Mouse (Mus musculus) 3134 (cell line): ENCODE data around the gene Slc16a12.
"Not testable (repeated sequence)": the region's sequence is repeated elsewhere in the genome, so short reads cannot be mapped to it uniquely, and the experiment has no call there.

Experiments
- DNase-seq: peaks from one replicate; pipeline ENCODE4 v3.0.0-alpha.2; 2011; ENCODE audit warnings: low spot score; ENCODE audit not compliant: insufficient read length; ENCODE audit errors: extremely low read depth

Slc16a12 gene

GRCm38 (mm10) chr19:34684857-34685256, 62.2 kb downstream of the Slc16a12 start:
- DNase-seq = peak; percentile 14

GRCm38 (mm10) chr19:34678428-34678827, 68.7 kb downstream of the Slc16a12 start:
- no peak for DNase-seq

- DNase-seq = no peak
Observed at GRCm38 (mm10) chr19:34673476-34673875, 73.6 kb downstream of the Slc16a12 start.

DNA sequence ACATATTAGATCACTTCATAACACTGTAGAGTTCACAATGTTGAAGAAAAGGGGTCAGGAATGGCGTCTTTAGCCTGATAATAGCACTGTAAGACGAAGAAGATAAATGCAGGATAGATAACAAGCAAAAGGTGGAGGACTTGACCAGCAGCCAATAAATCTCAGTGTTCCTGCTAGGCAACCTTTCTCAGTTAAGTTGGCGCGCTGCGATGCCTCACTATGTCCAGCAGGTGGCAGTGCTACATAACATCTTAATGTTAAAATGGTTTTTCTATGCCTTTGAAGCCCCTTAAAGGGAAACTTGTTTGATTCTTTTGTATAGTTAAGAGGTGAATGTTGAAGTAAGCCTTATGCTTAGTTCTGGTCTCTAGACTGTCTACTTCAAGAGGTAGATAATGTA, 81.0 kb downstream of the Slc16a12 start:
- no peak for DNase-seq

- DNase-seq = no peak
Observed at GRCm38 (mm10) chr19:34662740-34663139, 84.3 kb downstream of the Slc16a12 start.

- DNase-seq = peak; percentile 60
Observed at GRCm38 (mm10) chr19:34662067-34662507, 85.0 kb downstream of the Slc16a12 start.

DNA sequence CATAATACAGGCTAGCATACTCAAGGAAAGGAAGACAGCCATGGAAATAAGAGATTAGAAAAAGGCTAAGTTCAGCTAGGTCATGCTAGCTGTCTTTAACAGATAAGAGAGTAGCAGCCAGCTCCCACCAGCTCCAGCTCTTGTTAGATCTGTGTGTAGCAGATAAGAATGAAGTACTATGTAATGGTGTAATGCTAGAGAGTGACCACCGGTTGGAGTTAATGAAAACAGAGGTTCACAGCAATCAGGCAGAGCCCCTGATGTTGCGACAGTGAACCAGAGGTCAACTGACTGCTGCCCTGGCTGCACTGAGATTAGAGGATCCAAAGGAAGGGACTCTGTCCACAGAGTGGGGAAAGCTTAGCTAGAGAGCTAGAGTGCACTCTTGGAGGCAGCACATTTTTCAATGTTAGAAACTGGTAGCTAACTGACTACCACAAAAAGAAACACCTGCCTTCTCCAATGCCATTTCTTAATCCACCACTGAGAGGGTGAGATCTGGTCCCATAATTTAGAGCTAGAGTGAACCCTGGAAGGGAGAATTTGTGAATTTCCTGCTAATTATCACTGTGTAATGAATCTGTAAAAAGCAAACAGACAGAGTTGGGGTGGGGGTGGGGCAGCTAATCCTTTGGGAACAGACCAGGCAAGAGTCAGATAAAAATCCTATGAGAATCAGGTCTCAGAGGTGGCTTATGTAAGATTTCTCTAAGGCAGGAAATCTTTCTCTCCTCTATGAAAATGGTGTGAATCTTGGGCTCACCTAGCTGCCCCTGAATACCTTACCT, 90.4 kb downstream of the Slc16a12 start:
- no peak for DNase-seq

GRCm38 (mm10) chr19:34655227-34655805, 91.8 kb downstream of the Slc16a12 start:
- no peak for DNase-seq

- DNase-seq = no peak
Observed at GRCm38 (mm10) chr19:34650997-34651396, 96.1 kb downstream of the Slc16a12 start.

- DNase-seq = no peak
Observed at GRCm38 (mm10) chr19:34650276-34650675, 96.8 kb downstream of the Slc16a12 start.

- not testable (repeated sequence) for DNase-seq
Observed at GRCm38 (mm10) chr19:34647630-34648029, 99.5 kb downstream of the Slc16a12 start.

- DNase-seq = no peak
Observed at GRCm38 (mm10) chr19:34642616-34643015, 104.5 kb downstream of the Slc16a12 start.

DNA sequence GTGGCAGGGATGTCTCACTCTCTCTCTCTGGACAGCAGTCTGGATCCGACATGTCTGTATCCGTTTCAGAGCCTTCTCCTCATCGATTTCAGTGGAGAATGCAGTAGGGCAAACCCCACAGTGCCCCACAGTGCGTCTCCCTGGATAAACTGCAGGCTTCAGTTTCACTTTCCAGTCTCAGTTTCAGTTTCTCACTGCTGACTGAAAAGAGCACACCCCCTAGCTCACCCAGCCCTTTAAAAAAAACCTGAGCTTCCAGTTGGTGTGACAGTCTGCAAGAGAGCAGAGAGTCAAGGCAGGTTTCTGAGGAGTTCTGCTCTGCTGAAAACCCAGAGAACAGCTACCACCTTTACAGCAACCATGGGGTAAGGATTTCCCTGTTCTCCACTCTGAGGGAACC, 106.5 kb downstream of the Slc16a12 start, which contains the start of the genes Ifit1bl2 and Ifit1:
TSS of gene Ifit1bl2 (minus strand) at position 121 of the 400 bp plus-strand sequence.
TSS of gene Ifit1 (plus strand) at position 249 of the 400 bp plus-strand sequence.
- peak; percentile 23 for DNase-seq

DNA sequence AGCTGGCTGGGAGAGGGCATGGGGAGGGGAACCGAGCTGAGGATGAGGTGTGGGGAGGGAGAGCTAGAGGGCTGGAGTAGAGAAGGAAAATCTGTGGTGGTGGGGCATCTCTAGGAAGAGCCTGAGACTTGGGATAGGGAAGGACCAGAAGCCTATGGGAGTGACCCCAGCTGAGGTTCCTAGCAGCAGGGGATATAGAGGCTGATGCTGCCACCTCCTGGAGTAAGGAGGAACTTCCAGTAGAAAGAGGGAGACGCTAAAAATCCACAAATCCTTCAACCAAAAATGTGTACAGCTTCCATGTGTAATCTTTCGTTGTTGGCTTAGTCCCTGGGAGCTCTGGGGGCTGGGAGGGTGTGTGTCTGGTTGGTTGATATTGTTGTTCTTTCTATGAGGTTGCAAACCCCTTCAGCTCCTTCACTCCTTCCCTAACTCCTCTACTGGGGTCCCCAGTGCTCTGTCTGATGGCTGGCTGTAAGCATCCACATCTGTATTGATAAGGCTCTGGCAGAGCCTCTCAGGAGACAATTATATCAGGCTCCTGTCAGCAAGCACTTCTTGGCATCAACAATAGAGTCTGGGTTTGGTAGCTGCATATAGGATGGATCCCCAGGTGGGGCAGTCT, 110.0 kb downstream of the Slc16a12 start:
- DNase-seq = peak; percentile 9

DNA sequence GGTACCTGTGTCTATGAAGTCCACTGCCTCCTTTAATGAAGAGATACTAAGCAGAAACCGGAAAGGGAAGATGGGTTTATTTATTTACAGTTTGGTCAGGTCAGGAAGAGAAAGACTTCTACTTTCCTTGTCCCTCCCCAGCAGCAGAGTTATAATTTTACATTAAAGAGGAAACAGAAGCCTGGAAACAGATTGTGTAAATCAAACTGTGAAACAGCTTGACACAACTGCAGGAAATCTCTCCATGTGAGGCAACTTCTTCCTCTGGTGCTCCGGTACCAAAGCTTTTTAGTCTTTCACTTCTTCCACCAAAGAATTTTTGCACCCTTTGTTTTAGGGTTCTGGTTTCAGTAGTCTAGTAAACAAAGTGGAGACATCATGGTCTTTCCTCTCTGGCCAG, 113.6 kb downstream of the Slc16a12 start:
- no peak for DNase-seq

- DNase-seq = no peak
Observed at GRCm38 (mm10) chr19:34631487-34631886, 115.6 kb downstream of the Slc16a12 start.

GRCm38 (mm10) chr19:34627496-34627895, 119.6 kb downstream of the Slc16a12 start:
- no peak for DNase-seq

DNA sequence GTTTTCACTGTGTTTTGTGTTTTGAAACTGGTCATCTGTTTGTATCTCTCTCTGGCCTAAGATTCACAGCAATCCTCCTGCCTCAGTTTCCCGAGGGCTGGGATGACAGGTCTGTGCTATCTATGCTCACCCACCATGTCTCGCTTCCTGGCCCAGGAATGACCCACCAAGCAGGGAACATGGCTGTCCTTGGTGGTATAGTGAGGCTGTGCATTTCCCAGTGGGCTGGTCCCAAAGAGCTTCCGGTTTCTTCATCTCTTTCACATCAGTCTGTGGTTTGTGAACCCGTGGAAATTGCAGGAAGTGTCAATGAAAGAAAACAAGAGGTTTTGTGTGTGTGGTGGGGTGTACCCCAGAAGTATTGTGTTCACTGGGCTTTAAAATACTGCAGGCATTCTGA, 122.4 kb downstream of the Slc16a12 start:
- DNase-seq = no peak

GRCm38 (mm10) chr19:34623781-34624180, 123.3 kb downstream of the Slc16a12 start:
- DNase-seq = no peak

DNA sequence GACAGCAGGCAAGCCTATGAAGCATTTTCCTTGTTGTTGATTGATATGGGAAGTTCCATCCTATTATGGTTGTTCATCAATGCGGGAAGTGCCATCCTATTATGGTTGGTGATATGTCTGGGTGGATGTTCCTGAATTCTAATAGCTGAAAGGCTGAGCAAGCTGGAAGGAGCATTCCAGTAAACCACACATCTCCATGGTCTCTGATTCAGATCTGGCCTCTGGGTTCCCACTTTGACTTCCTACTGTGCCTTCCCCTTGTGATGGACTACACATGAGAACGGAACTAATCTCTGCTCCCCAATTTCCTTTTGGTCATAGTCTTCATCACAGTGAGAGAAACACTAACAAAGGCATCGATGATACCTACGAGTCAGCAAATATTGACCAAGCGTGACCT, 126.2 kb downstream of the Slc16a12 start:
- DNase-seq = no peak
